In the genomic region with DNA sequence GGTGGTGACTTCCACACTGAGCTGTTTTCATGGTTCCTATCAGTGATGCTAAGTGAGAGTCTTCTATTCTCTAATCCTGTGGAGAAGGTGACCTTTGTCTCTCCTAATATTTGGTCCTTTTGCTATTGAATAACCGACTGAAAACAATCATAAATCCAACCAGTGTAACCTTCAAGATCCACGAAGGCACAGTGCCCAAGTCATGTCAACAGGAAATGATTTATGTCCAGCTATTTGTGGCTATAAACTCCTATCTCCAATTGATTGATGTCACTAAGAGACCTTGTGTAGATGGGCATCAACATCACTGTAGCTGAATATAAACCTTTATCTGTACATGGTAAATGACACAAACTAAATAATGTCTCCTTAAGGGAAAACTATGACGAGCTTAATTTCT, we compare ENCODE assay signal across 28 mouse cellular contexts.
A peak's percentile ranks its signal among the peaks of the same experiment; 100 is the strongest.
DNase-seq lines count a peak whose midpoint lies in the region; ATAC-seq lines count a peak whose summit lies in the region.
"Had no signal": no experiment of that assay in that cellular context is flagged by ENCODE, and none has a peak within 500 bp of the region (broad histone marks: within the 10 kb centered on the region; RNA-seq: fewer than 3 reads in every experiment).

No protein-coding gene starts in this region.

- no peak overlapping the region for H3K4me3 ChIP-seq in midbrain, embryonic 13.5 days (replicated peaks)
- no peak overlapping the region for H3K4me3 ChIP-seq in kidney, embryonic 15.5 days (replicated peaks)
- H3K4me3 ChIP-seq: embryonic facial prominence, embryonic 10.5 days; embryonic facial prominence, embryonic 13.5 days; erythroblast, embryonic 14.5 days; forebrain, embryonic 12.5 days; forebrain, embryonic 15.5 days; heart, adult 2 months; heart, embryonic 10.5 days; heart, embryonic 13.5 days; hindbrain, embryonic 12.5 days; hindbrain, embryonic 15.5 days had no signal

- no peaks in the 10 kb centered on the region for H3K9me3 ChIP-seq in midbrain, embryonic 13.5 days
- H3K9me3 ChIP-seq in kidney, embryonic 15.5 days (replicated peaks) = no peaks in the 10 kb centered on the region
- H3K9me3 ChIP-seq: embryonic facial prominence, embryonic 10.5 days; embryonic facial prominence, embryonic 13.5 days; forebrain, embryonic 12.5 days; forebrain, embryonic 15.5 days; heart, embryonic 10.5 days; heart, embryonic 13.5 days; hindbrain, embryonic 12.5 days; hindbrain, embryonic 15.5 days had no signal

- peak; percentile 8 for DNase-seq in heart, adult 11 months
- no peak for DNase-seq in heart, postnatal 25 days (ENCODE audit: low spot score)
- peak; percentile 19 for DNase-seq in adrenal gland, adult 8-10 months
- DNase-seq in adrenal gland, postnatal 25 days = peak; percentile 31
- DNase-seq: B cell, adult 2 months; cerebellum, adult 18-20 months; cerebellum, adult 9-10 months; cerebellum, postnatal 14 days; gastrocnemius, postnatal 25 days; heart, adult 2 months; heart, postnatal 14 days; kidney, adult 2 months had no signal

- no peak overlapping the region for H3K4me2 ChIP-seq in midbrain, embryonic 13.5 days (replicated peaks)
- no peak overlapping the region for H3K4me2 ChIP-seq in kidney, embryonic 15.5 days
- H3K4me2 ChIP-seq: embryonic facial prominence, embryonic 13.5 days; forebrain, embryonic 12.5 days; forebrain, embryonic 15.5 days; heart, embryonic 13.5 days; hindbrain, embryonic 12.5 days; hindbrain, embryonic 15.5 days had no signal

- H3K9ac ChIP-seq in midbrain, embryonic 13.5 days (replicated peaks) = no peak overlapping the region
- H3K9ac ChIP-seq in kidney, embryonic 15.5 days = no peak overlapping the region
- H3K9ac ChIP-seq: embryonic facial prominence, embryonic 13.5 days; forebrain, embryonic 12.5 days; forebrain, embryonic 15.5 days; heart, embryonic 13.5 days; hindbrain, embryonic 12.5 days; hindbrain, embryonic 15.5 days had no signal

- WGBS in midbrain, embryonic 13.5 days = 81% methylated on average over 3 of the region's 3 CpGs
- 39% methylated on average over 3 of the region's 3 CpGs for WGBS in kidney, embryonic 15.5 days

- H3K36me3 ChIP-seq in midbrain, embryonic 13.5 days = no peaks in the 10 kb centered on the region
- no peaks in the 10 kb centered on the region for H3K36me3 ChIP-seq in kidney, embryonic 15.5 days
- H3K36me3 ChIP-seq: embryonic facial prominence, embryonic 10.5 days; embryonic facial prominence, embryonic 13.5 days; forebrain, embryonic 12.5 days; forebrain, embryonic 15.5 days; G1E; heart, embryonic 10.5 days; heart, embryonic 13.5 days; hindbrain, embryonic 12.5 days; hindbrain, embryonic 15.5 days had no signal

- H3K27me3 ChIP-seq in midbrain, embryonic 13.5 days = no peaks in the 10 kb centered on the region
- H3K27me3 ChIP-seq in kidney, embryonic 15.5 days = no peaks in the 10 kb centered on the region
- H3K27me3 ChIP-seq: CH12.LX; embryonic facial prominence, embryonic 13.5 days; forebrain, embryonic 12.5 days; forebrain, embryonic 15.5 days; heart, embryonic 13.5 days; hindbrain, embryonic 12.5 days; hindbrain, embryonic 15.5 days had no signal

- intact Hi-C loops in heart, postnatal 25 days (cut with DNase I) = no loop called here

- H3K27ac ChIP-seq in midbrain, embryonic 13.5 days = no peak overlapping the region
- no peak overlapping the region for H3K27ac ChIP-seq in kidney, embryonic 15.5 days
- H3K27ac ChIP-seq: embryonic facial prominence, embryonic 10.5 days; embryonic facial prominence, embryonic 13.5 days; forebrain, embryonic 12.5 days; forebrain, embryonic 15.5 days; heart, adult 2 months; heart, embryonic 10.5 days; heart, embryonic 13.5 days; hindbrain, embryonic 12.5 days; hindbrain, embryonic 15.5 days had no signal

- ATAC-seq in inflammation-experienced regulatory T-cells, adult 6 months = no peak
- no peak for ATAC-seq in midbrain, embryonic 13.5 days
- no peak for ATAC-seq in kidney, embryonic 15.5 days (replicated peaks; ENCODE audit: low FRiP score)
- ATAC-seq: forebrain, embryonic 15.5 days; intestine, postnatal 0 days; Patski had no signal

- no peaks in the 10 kb centered on the region for H3K4me1 ChIP-seq in midbrain, embryonic 13.5 days (replicated peaks)
- no peaks in the 10 kb centered on the region for H3K4me1 ChIP-seq in kidney, embryonic 15.5 days
- H3K4me1 ChIP-seq: embryonic facial prominence, embryonic 10.5 days; embryonic facial prominence, embryonic 13.5 days; forebrain, embryonic 12.5 days; forebrain, embryonic 15.5 days; heart, embryonic 10.5 days; heart, embryonic 13.5 days; hindbrain, embryonic 12.5 days; hindbrain, embryonic 15.5 days had no signal
